Mouse (Mus musculus) MEL (cell line): ENCODE results near the gene Gpd1. TPM values are rescaled to one million over a fixed set of nuclear protein-coding genes. Genes with fewer than 3 reads are reported as not detected.

Source experiments
- DNase-seq: peaks from one replicate; pipeline ENCODE4 v3.0.0; 2011; ENCODE audit warnings: low read depth, low spot score
- H3K27ac ChIP-seq: 2 replicates; pipeline ENCODE4 v1.5.1; 2012; ENCODE audit warnings: low read depth, mild to moderate bottlenecking, control low read depth, low read length, moderate library complexity; ENCODE audit not compliant: control insufficient read depth
- H3K27me3 ChIP-seq, 2 experiments: fragments of 150-350 bp in 1 of 2; sonication (generic) in 1 of 2; 2 replicates each; pipeline ENCODE4 v1.6.1; 2012; ENCODE audit warnings: low read length in 2 of 2, mild to moderate bottlenecking in 2 of 2, improper control_type of control experiment in 1 of 2, moderate library complexity in 1 of 2; ENCODE audit not compliant: insufficient read depth in 2 of 2, control insufficient read depth in 1 of 2
- H3K36me3 ChIP-seq, 2 experiments: 2 replicates each; pipeline ENCODE4 v1.6.1; 2012 to 2014; ENCODE audit warnings: low read length in 2 of 2, improper control_type of control experiment in 1 of 2, inconsistent platforms in 1 of 2, mild to moderate bottlenecking in 1 of 2; ENCODE audit not compliant: insufficient read depth in 2 of 2, control insufficient read depth in 1 of 2
- H3K4me1 ChIP-seq, 2 experiments: fragments of 150-350 bp in 1 of 2; sonication (generic) in 1 of 2; 2 replicates each; pipeline ENCODE4 v1.6.1; 2012; ENCODE audit warnings: low read length in 2 of 2, improper control_type of control experiment in 1 of 2, mild to moderate bottlenecking in 1 of 2; ENCODE audit not compliant: insufficient read depth in 2 of 2, control insufficient read depth in 1 of 2
- H3K4me3 ChIP-seq, 2 experiments: fragments of 150-350 bp in 1 of 2; sonication (generic) in 1 of 2; 2 replicates each; pipeline ENCODE4 v1.5.1; 2012; ENCODE audit warnings: low read depth in 2 of 2, low read length in 2 of 2, mild to moderate bottlenecking in 2 of 2, moderate library complexity in 2 of 2, control low read depth in 1 of 2, improper control_type of control experiment in 1 of 2; ENCODE audit not compliant: control insufficient read depth in 1 of 2, insufficient read depth in 1 of 2
- H3K79me2 ChIP-seq: 2 replicates; pipeline ENCODE4 v1.6.1; 2012; ENCODE audit warnings: mild to moderate bottlenecking, low read length, moderate library complexity; ENCODE audit not compliant: control insufficient read depth, poor library complexity, insufficient read depth
- H3K9ac ChIP-seq: 2 replicates; pipeline ENCODE4 v1.6.1; 2012; ENCODE audit warnings: low read depth, mild to moderate bottlenecking, control low read depth, low read length, moderate library complexity; ENCODE audit not compliant: control insufficient read depth, poor library complexity, severe bottlenecking
- H3K9me3 ChIP-seq: fragments of 150-350 bp; sonication (generic); replicated peaks from 2 replicates; pipeline ENCODE4 v1.6.1; 2012; ENCODE audit warnings: mild to moderate bottlenecking, low read length, improper control_type of control experiment, moderate library complexity; ENCODE audit not compliant: insufficient read depth
- BHLHE40 ChIP-seq: IDR thresholded peaks from 2 replicates; pipeline ENCODE4 v1.6.1; 2012; ENCODE audit warnings: low read depth, mild to moderate bottlenecking, inconsistent platforms, low read length, improper control_type of control experiment, borderline replicate concordance
- CHD2 ChIP-seq: IDR thresholded peaks from 2 replicates; pipeline ENCODE4 v1.6.1; 2011; ENCODE audit warnings: low read length, improper control_type of control experiment
- CTCF ChIP-seq, 3 experiments: IDR thresholded peaks in 2 of 3; conservative IDR thresholded peaks in 1 of 3; 2 replicates each; pipeline ENCODE4 v1.5.1; 2011 to 2012; ENCODE audit warnings: low read length in 3 of 3, low read depth in 2 of 3, mild to moderate bottlenecking in 2 of 3, improper control_type of control experiment in 1 of 3, inconsistent platforms in 1 of 3, mixed read lengths in 1 of 3, moderate library complexity in 1 of 3; ENCODE audit not compliant: control insufficient read depth in 1 of 3, insufficient read depth in 1 of 3, poor library complexity in 1 of 3, severe bottlenecking in 1 of 3
- E2F4 ChIP-seq: IDR thresholded peaks from 2 replicates; pipeline ENCODE4 v1.6.1; 2011; ENCODE audit warnings: low read depth, low read length, improper control_type of control experiment, borderline replicate concordance
- ELF1 ChIP-seq: IDR thresholded peaks from 2 replicates; pipeline ENCODE4 v1.6.1; 2014; ENCODE audit warnings: low read depth, mild to moderate bottlenecking, inconsistent platforms, low read length, improper control_type of control experiment, moderate library complexity
- ETS1 ChIP-seq: IDR thresholded peaks from 2 replicates; pipeline ENCODE4 v1.6.1; 2012; ENCODE audit warnings: low read depth, mild to moderate bottlenecking, inconsistent platforms, low read length, improper control_type of control experiment, moderate library complexity
- GABPA ChIP-seq: IDR thresholded peaks from 2 replicates; pipeline ENCODE4 v1.6.1; 2012; ENCODE audit warnings: low read depth, mild to moderate bottlenecking, inconsistent platforms, low read length, improper control_type of control experiment, moderate library complexity
- GATA1 ChIP-seq: IDR thresholded peaks from 2 replicates; pipeline ENCODE4 v1.6.1; 2011; ENCODE audit warnings: low read depth, low read length, improper control_type of control experiment
- KAT2A ChIP-seq: conservative IDR thresholded peaks from 2 replicates; pipeline ENCODE4 v1.6.1; 2012; ENCODE audit warnings: low read depth, low read length, improper control_type of control experiment, inconsistent platforms
- MAFK ChIP-seq: IDR thresholded peaks from 2 replicates; pipeline ENCODE4 v1.6.1; 2011; ENCODE audit warnings: low read depth, mild to moderate bottlenecking, low read length, improper control_type of control experiment, borderline replicate concordance
- MAX ChIP-seq: IDR thresholded peaks from 2 replicates; pipeline ENCODE4 v1.6.1; 2011; ENCODE audit warnings: low read length, improper control_type of control experiment
- MAZ ChIP-seq: IDR thresholded peaks from 2 replicates; pipeline ENCODE4 v1.6.1; 2012; ENCODE audit warnings: low read depth, mild to moderate bottlenecking, inconsistent platforms, low read length, improper control_type of control experiment
- MEF2A ChIP-seq: IDR thresholded peaks from 2 replicates; pipeline ENCODE4 v1.6.1; 2014; ENCODE audit warnings: low read depth, mild to moderate bottlenecking, inconsistent platforms, low read length, improper control_type of control experiment; ENCODE audit not compliant: poor library complexity, insufficient replicate concordance, severe bottlenecking; ENCODE audit errors: extremely low read depth
- MXI1 ChIP-seq: IDR thresholded peaks from 2 replicates; pipeline ENCODE4 v1.6.1; 2011; ENCODE audit warnings: mild to moderate bottlenecking, low read depth, low read length, improper control_type of control experiment
- MYB ChIP-seq: IDR thresholded peaks from 2 replicates; pipeline ENCODE4 v1.6.1; 2011; ENCODE audit warnings: mild to moderate bottlenecking, low read depth, low read length, improper control_type of control experiment
- MYC ChIP-seq: IDR thresholded peaks from 2 replicates; pipeline ENCODE4 v1.6.1; 2011; ENCODE audit warnings: low read depth, mild to moderate bottlenecking, low read length, improper control_type of control experiment, moderate library complexity
- NELFE ChIP-seq: IDR thresholded peaks from 2 replicates; pipeline ENCODE4 v1.6.1; 2011; ENCODE audit warnings: low read depth, low read length, improper control_type of control experiment
- POLR2A ChIP-seq, 2 experiments: IDR thresholded peaks; 2 replicates each; pipeline ENCODE4 v1.6.1; 2011 to 2012; ENCODE audit warnings: low read length in 2 of 2, mild to moderate bottlenecking in 2 of 2, control low read depth in 1 of 2, improper control_type of control experiment in 1 of 2, low read depth in 1 of 2, moderate library complexity in 1 of 2; ENCODE audit not compliant: control insufficient read depth in 1 of 2, insufficient read depth in 1 of 2, poor library complexity in 1 of 2
- POLR2AphosphoS2 ChIP-seq: IDR thresholded peaks from 2 replicates; pipeline ENCODE4 v1.6.1; 2011; ENCODE audit warnings: low read length, improper control_type of control experiment
- RAD21 ChIP-seq: IDR thresholded peaks from 2 replicates; pipeline ENCODE4 v1.6.1; 2011; ENCODE audit warnings: mild to moderate bottlenecking, low read depth, low read length, improper control_type of control experiment
- SMC3 ChIP-seq: IDR thresholded peaks from 2 replicates; pipeline ENCODE4 v1.6.1; 2011; ENCODE audit warnings: low read depth, low read length, improper control_type of control experiment
- TAL1 ChIP-seq: IDR thresholded peaks from 2 replicates; pipeline ENCODE4 v1.6.1; 2012; ENCODE audit warnings: mild to moderate bottlenecking, inconsistent platforms, low read length, moderate library complexity, mixed read lengths
- TBP ChIP-seq: IDR thresholded peaks from 2 replicates; pipeline ENCODE4 v1.8.0; 2011; ENCODE audit warnings: low read depth, low read length, improper control_type of control experiment
- USF1 ChIP-seq: IDR thresholded peaks from 2 replicates; pipeline ENCODE4 v1.6.1; 2014; ENCODE audit warnings: low read depth, mild to moderate bottlenecking, inconsistent platforms, low read length, improper control_type of control experiment, moderate library complexity
- USF2 ChIP-seq, 2 experiments: IDR thresholded peaks; 2 replicates each; pipeline ENCODE4 v1.6.1; 2011 to 2012; ENCODE audit warnings: improper control_type of control experiment in 2 of 2, low read length in 2 of 2, borderline replicate concordance in 1 of 2, inconsistent platforms in 1 of 2, low read depth in 1 of 2, mild to moderate bottlenecking in 1 of 2; ENCODE audit not compliant: insufficient read depth in 1 of 2
- ZKSCAN1 ChIP-seq: IDR thresholded peaks from 2 replicates; pipeline ENCODE4 v1.6.1; 2012; ENCODE audit warnings: low read depth, mild to moderate bottlenecking, inconsistent platforms, low read length, improper control_type of control experiment, moderate library complexity
- ZMIZ1 ChIP-seq: IDR thresholded peaks from 2 replicates; pipeline ENCODE4 v1.6.1; 2012; ENCODE audit warnings: low read depth, mild to moderate bottlenecking, inconsistent platforms, low read length, improper control_type of control experiment, moderate library complexity
- ZNF384 ChIP-seq: IDR thresholded peaks from 2 replicates; pipeline ENCODE4 v1.6.1; 2012; ENCODE audit warnings: low read depth, mild to moderate bottlenecking, inconsistent platforms, low read length, improper control_type of control experiment
- polyA plus RNA-seq, 2 experiments: library from polyadenylated mRNA; stranded (reverse) in 1 of 2; unstranded in 1 of 2; fragments of >175 nt in 1 of 2; fragments of >200 nt in 1 of 2; gene quantifications; 2 replicates each; pipeline versions ENCODE4 v1.2.1 to v1.2.4; 2012; ENCODE audit warnings: low replicate concordance in 2 of 2, low read depth in 1 of 2; ENCODE audit not compliant: insufficient read length in 2 of 2, insufficient read depth in 1 of 2, missing spikeins in 1 of 2
- total RNA-seq: library from RNA; depleted of rRNA; stranded (reverse); fragments of 300-350 nt; gene quantifications from 2 replicates; pipeline ENCODE4 v1.2.3, GENCODE M21; 2012

The Gpd1 gene
- total and polyA plus RNA-seq, 3 experiments, result 0.23 to 0.52 TPM; not detected in 1

GRCm38 (mm10) chr15:99712666-99713559 lies 4.4 kb upstream of the Gpd1 start:
- TF ChIP-seq MAX (no peak), TAL1 (no peak), SMC3 (no peak), BHLHE40 (no peak), KAT2A (no peak), ZKSCAN1 (no peak), CTCF (IDR thresholded peaks at IDR 0.05 in 2 of 3, conservative IDR thresholded peaks at IDR 0.05 in 1 of 3; ENCODE audit: control insufficient read depth in 1 of 3, insufficient read depth in 1 of 3, low read depth in 2 of 3, low read length in 3 of 3, poor library complexity in 1 of 3, severe bottlenecking in 1 of 3) (no peak), USF2 (IDR thresholded peaks at IDR 0.05; ENCODE audit: borderline replicate concordance in 1 of 2, insufficient read depth in 1 of 2, low read depth in 1 of 2, low read length in 2 of 2) (no peak), GATA1 (no peak), MAZ (no peak), MXI1 (no peak), RAD21 (no peak), MYB (no peak), CHD2 (no peak), NELFE (no peak), ELF1 (no peak), USF1 (no peak)
- Histone ChIP-seq H3K36me3 (peaks cover 3 to 10% of the 10 kb centered on the region in 2 experiments), H3K27ac (no peak overlapping the region), H3K79me2 (no peaks in the 10 kb centered on the region), H3K27me3 (no peaks in the 10 kb centered on the region), H3K9me3 (no peaks in the 10 kb centered on the region), H3K4me3 (no peak overlapping the region), H3K4me1 (peaks cover 2 to 12% of the 10 kb centered on the region in 2 experiments), H3K9ac (no peak overlapping the region)
- no peak for DNase-seq

GRCm38 (mm10) chr15:99713569-99713968 lies 3.7 kb upstream of the Gpd1 start:
- Histone ChIP-seq H3K9ac (no peak overlapping the region), H3K9me3 (no peaks in the 10 kb centered on the region), H3K79me2 (no peaks in the 10 kb centered on the region)
- no peak for TF ChIP-seq ETS1
- no peak for TF ChIP-seq MEF2A
- no peak for TF ChIP-seq ZNF384
- no peak for TF ChIP-seq MYC
- no peak for TF ChIP-seq POLR2AphosphoS2
- no peak for TF ChIP-seq USF1
- no peak for TF ChIP-seq ELF1
- TF ChIP-seq MYB, result no peak
- TF ChIP-seq MAFK, result no peak
- TF ChIP-seq CHD2, result no peak
- TF ChIP-seq MAZ, result no peak
- TF ChIP-seq E2F4, result no peak
- no peak for TF ChIP-seq TBP
- TF ChIP-seq TAL1, result no peak
- no peak for TF ChIP-seq ZMIZ1
- TF ChIP-seq MAX, result no peak
- no peak for TF ChIP-seq POLR2A (IDR thresholded peaks at IDR 0.05; ENCODE audit: control insufficient read depth in 1 of 2, insufficient read depth in 1 of 2, low read depth in 1 of 2, low read length in 2 of 2, poor library complexity in 1 of 2)
- TF ChIP-seq GABPA, result no peak
- TF ChIP-seq, all 39 proteins: peak for 0
- H3K27ac ChIP-seq, result no peak overlapping the region
- H3K4me3 ChIP-seq, result no peak overlapping the region
- no peak for DNase-seq
- peaks cover 3 to 10% of the 10 kb centered on the region in 2 experiments for H3K36me3 ChIP-seq
- no peaks in the 10 kb centered on the region for H3K27me3 ChIP-seq
- peaks cover 2 to 12% of the 10 kb centered on the region in 2 experiments for H3K4me1 ChIP-seq
